Mouse (Mus musculus) spleen, postnatal 36 days (tissue): ENCODE results near the gene Cfap97.
"Not testable (repeated sequence)": the region's sequence is repeated elsewhere in the genome, so short reads cannot be mapped to it uniquely, and the experiment has no call there.

Source experiments
- DNase-seq, 2 experiments: peaks; one replicate each; pipeline ENCODE4 v3.0.0; 2022; ENCODE audit warnings: low spot score in 2 of 2, mixed read lengths in 1 of 2

Cfap97 gene

GRCm38 (mm10) chr8:46226622-46227021, 75.1 kb downstream of the Cfap97 start:
- DNase-seq = no peak

DNA sequence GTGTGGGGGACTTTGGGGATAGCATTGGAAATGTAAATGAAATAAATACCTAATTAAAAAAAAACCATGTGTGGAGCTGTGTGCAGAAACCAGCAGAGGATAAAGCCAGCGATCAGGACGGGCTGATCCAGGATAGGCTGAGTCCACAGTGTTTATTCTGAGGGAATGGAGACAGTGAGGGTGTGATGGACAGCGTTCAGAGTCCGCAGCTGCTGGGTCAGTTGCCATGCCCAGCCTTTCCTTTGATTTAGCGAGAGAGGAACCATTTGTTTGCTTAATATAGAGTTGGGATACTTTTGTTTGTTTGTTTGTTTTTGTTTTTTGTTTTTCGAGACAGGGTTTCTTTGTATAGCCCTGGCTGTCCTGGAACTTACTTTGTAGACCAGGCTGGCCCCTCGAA, 80.4 kb downstream of the Cfap97 start:
- not testable (repeated sequence) for DNase-seq

DNA sequence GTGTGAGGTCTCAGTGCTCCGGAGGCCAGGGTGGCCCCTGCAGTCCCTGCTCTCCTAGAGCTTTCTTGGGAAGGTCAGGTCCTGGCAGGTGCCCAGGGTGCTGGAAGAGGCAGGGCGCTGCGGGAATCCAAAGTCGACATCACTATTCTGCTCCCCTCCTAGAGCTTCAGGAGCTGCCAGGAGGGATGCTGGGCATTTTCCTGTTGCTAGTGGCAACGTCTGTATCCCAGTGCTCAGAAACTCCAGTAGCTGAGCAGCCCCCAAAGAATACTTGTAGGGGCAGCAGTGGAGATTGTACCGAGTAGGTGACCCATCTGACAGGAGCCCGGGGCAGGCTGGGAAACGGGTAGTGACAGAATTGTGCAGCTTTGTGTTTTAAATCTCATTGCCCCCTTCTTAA, 81.2 kb downstream of the Cfap97 start:
- DNase-seq = no peak

GRCm38 (mm10) chr8:46234736-46235135, 83.2 kb downstream of the Cfap97 start:
- DNase-seq = no peak

GRCm38 (mm10) chr8:46236441-46237223, 85.1 kb downstream of the Cfap97 start:
- DNase-seq = no peak

GRCm38 (mm10) chr8:46241568-46242374, 90.2 kb downstream of the Cfap97 start:
- peak; percentile 40 for DNase-seq

- DNase-seq = no peak
Observed at GRCm38 (mm10) chr8:46242946-46243345, 91.4 kb downstream of the Cfap97 start.
